Mouse (Mus musculus): ENCODE data around the gene Ms4a15.

The Ms4a15 gene

DNA sequence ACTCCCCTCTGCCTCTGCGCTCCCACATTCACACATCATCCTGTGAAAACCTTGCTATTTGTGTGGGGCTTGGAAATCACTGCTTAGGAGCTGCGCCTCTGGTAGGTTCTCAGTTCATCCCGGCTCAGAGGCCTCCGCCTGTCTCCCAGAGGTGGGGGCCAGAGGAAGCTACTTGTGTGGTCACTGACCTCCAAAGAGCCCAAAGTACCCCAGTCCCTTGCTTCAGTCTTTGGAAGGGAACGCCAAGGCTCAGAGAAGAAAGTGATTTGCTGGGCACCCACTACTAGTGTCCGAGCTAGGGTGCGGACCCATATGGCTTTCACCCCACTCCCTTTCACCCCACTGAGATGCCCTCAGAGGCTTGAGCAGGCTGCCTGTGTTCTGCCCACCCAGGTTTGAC, at the start of gene Ms4a15:
TSS of gene Ms4a15 (minus strand) at position 101 of the 400 bp plus-strand sequence.
- no peak for DNase-seq

DNA sequence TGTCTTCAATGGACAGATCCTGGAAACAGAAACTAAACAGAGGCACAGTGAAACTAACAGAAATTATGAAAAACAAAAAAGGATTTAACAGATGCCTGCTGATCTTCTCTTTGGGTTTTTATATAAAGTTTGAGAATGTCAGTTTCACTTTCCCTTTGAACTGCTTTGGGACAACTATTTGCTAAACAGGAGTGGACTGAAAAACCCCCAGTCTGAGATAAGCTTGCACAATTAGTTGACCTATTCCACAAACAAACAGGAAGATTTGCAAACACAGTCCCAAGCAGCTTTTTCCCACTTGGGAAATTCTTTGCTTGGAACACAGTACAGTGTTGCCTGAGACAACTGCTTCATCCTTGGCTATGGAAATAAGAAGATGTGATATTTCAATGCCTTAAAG, 44.5 kb upstream of the Ms4a15 start:
- DNase-seq = no peak

DNA sequence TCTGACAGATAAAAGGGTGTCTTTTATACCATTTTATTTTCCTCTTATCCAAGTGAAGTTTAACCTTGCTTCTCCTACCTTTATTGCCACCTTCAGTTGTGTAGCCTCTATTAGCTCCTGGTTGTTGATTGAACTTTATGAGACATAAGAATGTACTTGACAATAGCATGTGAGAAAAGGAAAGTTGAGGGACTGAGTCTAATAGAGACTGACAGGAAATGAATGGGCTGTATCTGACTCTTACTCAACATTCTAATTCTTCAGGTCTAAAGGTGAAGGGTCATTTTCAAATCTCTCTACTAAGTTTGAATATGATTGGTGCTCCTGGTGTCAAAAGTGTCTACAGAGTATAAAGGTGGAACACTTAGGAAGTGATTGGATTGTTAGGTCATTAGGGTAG, 29.3 kb upstream of the Ms4a15 start:
- DNase-seq = no peak

DNA sequence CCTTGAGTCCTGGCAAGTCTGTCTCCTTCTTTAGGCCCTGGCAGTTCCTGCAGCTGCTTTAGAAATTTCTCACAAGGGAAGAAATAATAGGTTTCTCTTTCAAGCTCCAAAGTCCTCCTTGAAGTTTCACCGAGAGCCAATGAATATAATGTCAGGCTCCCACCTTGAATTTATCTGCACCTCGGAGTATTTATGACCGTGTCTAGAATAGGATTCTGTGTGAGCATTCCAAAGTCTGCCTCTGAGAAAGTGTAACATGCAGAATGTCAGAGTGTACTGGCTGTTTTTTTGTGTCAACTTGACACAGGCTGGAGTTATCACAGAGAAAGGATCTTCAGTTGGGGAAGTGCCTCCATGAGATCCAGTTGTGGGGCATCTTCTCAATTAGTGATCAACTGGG, 24.8 kb upstream of the Ms4a15 start, which contains the start of gene Ms4a18:
TSS of gene Ms4a18 (minus strand) at position 141 of the 400 bp plus-strand sequence.
- DNase-seq = no peak

DNA sequence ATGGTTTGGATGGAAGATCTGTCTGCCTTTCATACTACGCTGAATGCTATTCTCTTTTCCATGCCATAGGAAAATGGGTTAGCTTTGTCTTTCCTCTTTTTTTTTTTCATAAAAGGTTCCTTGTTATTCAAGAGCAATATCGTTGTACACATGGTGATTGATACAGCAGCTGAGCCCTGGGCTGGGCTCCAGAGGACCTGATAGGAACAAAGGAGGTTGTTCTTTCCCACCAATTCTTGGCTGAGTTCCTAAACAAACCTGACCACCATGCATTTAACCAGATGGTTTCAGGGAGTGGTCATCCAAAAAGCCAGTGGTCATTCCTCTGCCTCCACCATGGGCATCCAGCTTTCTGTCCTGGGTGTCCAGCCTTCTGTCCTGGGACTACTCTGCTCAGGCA, 24.2 kb upstream of the Ms4a15 start:
- no peak for DNase-seq

DNA sequence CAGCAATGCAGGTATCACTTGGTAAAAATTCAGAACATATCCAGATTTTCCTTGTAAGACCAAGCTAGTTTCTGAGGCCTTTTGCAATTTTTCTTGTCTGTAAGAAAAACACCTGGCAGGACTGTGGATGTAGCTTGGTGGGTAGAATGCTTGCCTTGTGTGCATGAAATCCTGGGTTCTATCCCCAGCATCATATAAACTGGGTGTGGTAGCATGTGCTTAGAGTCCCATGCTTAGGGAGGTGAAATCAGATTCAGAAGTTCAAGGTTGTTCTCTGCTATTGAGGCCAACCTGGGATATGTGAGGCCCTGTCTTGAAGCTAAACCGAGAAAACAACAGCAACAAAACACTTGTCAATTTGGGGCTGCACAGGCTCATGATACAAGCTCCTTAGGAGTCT, 22.9 kb upstream of the Ms4a15 start:
- DNase-seq = no peak

DNA sequence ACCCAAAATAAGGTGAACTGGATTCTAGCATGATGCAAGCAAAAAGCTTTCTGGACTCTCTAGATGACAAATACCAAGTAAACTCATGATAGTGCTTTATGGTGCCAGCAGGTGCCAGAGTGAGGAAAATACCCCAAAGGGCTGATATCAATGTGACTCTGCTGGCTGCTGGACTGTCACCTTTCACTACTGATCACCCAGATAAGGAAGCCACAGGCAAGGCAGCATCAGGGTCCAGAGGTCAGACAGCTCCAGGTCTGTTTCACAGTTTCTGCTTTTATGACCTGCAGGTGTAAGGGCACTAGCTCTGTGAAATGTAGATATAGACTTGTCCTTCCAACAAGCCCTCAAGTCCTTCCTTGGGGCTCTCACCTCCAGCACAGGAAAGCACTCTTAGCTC, 22.4 kb upstream of the Ms4a15 start:
- no peak for DNase-seq

DNA sequence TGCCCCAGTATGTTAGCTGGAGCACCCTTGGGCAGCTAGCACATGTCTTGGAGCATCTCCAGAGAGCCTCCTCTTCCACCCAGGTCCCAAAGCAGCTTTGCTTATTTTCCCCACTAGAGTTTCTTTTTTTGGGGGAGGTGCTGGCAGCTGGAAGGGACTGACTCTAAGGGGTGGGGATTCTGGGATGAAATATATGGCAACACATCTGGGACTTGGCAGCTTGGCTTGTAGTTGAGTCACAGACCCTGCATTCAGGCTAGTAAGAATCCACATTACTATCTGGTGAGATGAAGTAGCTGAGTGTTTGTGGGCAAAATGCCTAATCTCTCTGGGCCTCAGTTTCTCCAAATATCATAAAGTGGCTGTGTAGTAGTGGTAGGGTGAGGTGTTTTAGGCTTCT, 1.1 kb downstream of the Ms4a15 start:
- no peak for DNase-seq

DNA sequence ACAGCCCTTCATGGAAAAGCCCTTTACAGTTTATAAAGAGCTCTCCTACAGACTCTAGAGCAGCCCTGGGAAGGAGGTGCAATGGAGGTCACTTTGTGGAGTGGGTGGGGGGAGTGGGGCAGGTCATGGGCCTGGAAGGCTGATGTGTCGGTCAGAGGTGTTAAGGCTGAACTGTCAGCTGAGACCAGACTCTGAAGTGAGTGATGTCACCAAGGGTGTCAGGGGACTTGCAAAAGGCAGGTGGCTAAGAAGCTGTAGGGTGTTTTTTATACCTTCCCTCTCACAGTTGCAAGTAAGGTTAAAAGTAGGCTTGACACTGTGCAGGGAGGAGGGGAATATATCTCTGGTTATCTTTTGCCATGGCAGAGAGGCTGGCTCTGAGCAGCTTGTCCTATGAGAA, 2.3 kb downstream of the Ms4a15 start:
- DNase-seq = no peak

DNA sequence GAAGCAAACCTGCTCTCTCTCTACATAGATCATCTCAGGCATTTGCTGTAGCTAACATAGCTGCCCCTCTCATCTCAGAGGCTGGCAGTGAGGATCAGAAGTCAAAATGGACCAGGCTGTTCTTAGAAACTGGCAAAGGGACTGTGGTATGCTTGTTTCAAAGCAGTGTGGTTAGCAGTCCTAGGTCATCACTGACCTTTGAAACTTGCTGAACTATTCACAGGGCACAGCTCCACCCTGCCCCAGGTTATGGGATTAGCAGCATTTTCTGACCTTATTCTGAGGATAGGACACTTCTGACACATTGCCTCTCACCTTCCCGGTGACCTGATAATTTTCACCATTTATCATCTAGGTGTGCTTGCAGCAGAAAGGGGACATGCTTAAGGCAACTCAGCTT, 4.5 kb downstream of the Ms4a15 start:
- DNase-seq = no peak

DNA sequence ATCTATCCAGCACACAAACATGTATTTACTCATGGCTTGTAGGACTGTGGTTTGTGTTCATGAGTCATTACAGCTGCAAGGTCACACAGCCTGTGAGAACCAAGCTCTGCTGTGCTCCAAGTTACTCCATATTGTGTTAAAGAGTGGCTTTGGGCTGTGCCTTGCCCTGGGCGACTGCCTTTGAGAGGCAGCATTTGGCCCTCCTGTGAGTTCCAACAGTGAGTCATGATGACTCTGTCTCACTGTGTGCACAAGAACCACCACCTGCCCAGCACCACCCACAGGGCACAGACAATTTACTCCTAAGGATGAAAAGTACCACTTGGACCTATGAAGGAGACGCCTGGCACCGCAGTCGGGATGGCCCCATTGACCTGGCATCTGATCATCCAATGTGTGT, 7.2 kb downstream of the Ms4a15 start:
- no peak for DNase-seq

DNA sequence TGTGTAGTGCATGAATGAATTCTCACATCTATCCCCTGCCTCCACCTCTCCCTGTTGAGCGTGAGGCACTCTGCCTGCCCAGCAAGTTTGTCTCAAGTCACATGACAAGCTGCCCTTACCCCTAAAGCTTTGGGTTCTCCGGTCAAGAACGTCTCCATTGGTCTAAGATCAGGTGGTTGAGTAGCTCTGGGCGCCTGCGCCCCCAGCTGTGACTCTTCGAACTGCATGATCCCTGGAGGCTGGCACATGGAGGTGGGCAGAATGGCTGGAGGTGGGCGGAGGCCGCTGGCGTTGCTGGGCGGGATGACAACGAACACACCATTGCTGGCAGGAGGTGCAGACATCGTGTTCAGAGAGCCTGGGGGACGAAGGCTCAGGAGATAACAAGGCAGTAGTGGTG, 8.5 kb downstream of the Ms4a15 start:
- peak in 1 of 2 experiments; percentile 13 for DNase-seq

DNA sequence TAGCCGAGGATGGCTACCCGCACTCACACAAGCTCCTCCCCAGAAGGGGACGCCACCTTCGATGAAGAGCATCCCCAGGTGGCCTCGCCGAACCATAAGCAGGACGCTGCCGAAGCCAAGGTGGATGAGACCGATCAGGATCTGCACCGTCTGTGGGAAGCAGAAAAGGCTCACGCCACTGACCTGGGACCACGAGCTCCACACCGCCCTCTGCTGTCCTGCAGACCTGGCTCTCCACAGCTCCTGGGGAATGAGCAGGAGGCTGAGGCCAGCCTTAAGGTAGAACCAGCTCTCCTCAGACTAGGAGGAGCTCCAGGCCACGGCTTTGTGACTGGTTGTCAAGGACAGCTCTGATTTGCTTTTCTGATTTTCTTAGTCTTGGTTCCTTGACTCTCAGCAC, 9.9 kb downstream of the Ms4a15 start:
- peak; percentile 62 to 77 for DNase-seq

DNA sequence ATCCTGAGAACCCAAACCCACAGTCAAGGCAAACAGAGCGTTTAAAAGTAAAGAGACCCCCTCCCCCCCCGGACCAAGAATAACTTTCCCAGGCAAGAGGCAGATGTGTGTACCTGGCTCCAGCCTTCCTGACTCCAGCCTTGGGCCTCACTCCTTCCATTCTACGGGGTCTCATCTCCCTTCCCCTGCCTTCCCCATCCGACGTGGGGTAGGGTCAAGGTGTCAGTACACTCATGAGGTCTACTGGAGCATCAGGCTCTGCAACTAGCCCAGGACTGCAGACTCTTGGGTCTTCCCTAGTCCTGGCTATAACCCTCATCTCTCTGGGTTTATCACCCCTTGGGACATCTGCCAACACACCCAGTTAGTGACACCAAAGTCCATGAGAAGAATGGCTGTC, 12.8 kb downstream of the Ms4a15 start:
- peak in 1 of 2 experiments; percentile 16 for DNase-seq

DNA sequence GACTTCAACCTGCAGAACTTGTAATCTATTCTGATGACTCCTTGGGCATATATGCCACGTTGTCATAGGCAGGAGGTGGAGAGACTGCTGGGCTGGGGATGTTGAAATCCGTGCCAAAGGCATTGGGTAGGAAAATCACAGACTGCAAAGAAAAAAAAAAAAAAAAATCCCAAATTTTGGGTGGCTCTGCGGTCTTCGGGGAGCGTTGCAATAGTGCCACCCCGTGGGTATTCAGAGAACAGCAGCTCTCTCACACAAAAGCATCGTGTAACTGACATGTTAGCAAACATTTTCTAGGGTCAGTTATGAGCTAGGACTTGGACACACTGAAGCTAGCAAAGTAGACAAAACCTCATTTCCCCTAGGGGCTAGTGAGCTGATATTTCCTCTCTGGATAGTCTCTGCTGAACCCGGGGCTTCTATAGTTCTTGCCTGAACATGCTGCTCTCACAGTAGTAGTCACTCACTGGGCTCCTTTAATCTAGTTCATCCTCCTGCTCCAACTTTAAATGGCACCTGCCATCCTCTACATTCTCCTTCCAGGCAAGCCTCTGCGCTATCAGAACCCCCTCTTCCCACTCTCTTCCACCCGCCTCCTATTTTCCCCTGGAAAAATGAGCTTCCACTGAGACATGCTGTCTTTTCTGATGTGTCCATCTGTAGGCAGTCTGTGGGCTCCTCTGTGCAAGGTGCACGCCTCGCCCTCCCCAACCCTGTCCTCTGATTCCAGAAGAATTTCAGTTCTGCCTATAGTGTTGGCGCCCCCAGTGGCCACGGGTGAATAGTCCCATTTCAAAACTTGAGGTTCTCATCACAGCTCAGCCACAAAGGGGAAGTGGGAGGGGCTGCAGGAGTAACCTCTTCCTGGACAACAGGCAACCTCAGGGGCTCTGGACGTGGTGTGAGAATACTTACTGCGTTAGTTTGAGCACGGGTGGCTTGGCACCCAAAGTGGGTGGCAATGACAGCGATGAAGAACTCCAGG, 13.6 kb downstream of the Ms4a15 start:
- peak; percentile 83 to 92 for DNase-seq

DNA sequence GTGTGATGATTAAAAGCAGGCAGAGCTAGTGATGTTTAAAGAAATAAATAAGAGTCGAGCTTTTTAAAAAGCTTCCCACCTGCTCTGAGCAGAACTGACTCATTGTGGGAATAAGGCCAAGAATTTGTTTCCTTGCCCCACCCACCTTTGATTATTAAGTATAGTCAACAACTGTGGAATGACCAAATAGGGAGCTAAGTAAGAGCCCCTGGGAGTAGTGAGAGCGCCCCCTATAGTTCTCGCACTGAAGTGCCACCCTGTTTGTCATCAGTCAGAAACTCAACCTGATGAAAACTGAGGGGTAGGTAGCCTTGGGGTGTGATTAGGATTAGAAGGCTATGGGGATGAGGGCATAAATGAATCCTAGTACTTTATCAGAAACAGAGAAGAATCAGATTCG, 16.7 kb downstream of the Ms4a15 start:
- DNase-seq = no peak

DNA sequence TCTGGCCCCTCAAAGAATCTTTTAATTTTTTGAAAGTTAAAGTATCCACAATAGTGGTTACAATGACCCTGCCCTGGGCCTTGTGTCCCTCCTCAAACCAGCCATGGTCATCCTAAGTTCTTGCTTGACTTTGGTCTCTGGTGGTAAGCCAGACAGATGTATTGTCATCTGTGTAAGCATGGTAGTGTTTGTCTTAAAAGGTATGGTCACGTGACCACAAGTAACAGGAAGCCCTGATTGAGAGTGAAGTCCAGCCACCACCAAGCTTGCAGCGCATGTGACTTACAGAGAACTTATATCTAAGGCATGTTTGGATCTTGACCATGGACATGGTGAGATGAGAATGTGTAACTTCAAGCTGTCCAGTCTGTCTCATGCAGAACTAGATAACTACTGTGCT, 17.9 kb downstream of the Ms4a15 start:
- no peak for DNase-seq

DNA sequence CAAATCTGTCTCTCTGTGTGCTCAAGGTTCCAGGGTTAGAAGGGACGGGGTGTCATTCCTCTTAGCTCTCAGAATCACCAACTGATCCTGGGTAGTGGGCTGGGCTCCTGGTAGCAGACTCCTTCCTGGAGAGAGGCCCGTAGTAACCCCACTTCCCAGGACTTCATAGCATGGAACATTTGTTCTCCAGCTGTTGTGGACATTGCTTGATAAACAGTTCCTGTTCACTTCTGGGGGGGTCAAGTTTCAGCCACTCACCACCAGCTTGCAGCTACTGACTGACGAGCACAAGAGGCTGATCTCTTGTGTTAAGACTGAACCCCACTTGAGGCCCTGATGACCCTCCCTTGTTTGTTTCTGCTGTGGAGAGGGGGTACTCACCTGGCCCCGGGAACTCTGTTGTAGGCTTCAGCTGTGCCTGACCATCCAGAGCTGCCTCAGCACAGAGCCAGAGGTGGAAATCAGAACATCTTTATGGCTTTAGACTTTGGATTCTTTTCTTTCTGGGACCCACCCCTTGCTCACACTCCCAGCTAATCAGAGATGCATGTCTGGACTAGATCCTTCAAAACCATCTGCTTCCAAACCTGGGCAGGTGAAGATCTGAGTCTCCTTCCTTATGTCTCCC, 18.7 kb downstream of the Ms4a15 start, which contains the start of gene Ms4a10:
TSS of gene Ms4a10 (minus strand) at position 433 of the 628 bp plus-strand sequence.
- DNase-seq = no peak

DNA sequence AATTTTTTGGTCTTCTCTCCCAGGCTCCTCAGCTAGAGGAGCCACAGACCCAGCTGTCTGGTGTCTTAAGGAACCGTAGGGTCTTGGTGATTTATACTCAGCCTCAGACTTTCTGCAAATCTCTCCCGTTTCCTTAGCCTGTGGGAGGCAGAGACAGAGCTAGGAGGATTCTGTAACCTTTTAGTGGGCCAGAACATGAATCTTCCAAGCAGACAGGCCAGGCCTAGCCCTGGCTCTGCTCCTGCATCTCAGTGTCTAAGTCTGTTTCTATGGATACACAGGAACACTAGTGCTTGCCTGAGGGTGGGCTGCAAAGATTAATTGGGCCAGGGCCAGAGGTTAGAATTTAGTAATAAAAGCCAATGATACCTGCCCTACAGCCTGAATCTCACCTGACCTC, 19.9 kb downstream of the Ms4a15 start:
- DNase-seq = no peak

DNA sequence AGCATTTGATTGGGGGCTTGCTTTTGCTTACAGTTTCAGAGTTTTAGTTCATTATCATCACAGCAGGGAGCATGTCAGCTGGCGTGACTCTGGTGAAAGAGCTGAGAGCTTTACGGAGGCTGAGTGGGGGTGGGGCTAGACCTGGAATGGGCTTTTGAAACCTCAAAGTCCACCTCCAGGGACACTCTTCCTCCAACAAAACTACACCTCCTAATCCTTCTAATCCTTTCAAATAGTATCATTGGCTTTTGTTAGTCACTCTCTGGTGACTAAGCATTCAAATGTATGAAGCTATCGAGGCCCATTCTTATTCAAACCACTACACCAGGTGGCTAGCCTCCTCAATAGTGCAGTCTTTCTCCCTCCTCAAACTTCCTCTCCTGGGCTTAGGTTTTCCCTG, 20.4 kb downstream of the Ms4a15 start:
- no peak for DNase-seq

DNA sequence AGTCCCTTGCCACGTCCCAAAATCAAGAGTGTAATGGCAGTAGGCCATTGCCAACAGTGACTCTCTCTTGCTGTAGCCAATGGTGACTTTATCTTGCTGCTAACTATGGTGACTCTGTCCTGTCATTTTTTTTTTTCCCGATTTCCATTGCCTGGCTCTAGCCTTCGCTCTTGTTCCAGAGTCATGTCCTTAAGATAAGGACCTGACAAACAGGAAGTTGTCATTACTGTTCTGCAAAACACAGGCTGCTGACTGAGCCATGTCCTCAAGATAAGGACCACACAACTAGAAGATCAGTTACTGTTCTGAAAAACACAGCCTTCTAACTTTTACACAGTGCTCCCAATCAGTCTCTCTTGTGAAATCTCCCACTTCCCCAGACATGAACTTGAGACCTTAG, 22.6 kb downstream of the Ms4a15 start:
- no peak for DNase-seq

DNA sequence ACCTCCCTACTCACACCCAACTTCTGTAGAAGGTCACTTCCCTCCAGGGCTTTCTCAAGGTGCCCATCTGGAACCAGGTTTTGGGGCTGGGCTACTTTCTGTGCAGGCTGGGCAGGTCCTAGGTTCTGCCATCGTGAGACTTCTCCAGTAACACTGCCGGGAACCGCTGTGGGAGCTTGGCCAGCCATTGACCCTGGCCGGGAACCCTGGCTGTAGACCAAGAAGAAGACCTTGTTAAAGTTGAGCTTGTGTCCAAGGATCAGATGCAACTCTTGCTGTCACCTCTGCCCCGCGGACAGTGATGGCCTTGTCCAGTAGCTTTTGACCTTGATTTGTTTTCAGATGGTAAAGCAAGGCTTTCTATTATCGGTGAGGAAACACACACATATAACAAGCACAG, 24.5 kb downstream of the Ms4a15 start:
- DNase-seq = no peak

DNA sequence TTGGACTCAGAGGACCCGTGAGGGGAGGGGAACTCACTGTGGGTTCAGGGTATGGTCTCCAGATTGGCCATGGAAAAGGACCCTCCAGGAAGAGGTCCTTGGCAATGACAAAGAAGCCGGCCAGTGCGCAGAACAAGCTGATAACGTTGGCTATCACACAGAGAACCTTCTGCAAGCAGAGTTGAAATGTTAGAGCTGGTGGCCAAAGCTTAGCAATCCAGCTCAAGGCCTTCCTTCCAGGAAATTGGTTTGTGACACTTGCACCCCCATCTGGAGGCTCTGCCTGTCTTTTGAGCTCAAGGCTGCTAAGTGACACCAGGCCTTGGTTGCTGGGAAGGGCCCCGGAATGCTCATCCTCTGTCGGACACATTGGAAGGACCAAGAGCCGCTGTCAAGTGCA, 27.3 kb downstream of the Ms4a15 start:
- no peak for DNase-seq

DNA sequence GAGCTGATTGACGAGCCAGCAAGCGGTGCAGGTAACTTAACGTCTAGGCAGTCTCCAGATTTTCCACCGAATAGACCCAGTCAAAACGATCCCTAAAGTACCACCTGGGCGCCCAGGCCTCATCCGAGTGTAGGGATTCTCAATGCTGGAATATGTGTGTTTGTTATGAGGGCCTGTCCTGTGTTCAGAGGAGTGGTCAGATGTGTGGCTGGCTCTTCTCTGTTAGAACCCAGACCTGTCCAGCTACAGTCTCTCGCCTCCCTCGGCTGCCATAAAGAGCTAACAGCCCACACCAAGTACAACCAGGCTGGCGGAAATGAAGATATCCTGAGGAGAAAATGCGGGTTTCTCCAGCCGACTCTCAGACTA, 33.1 kb downstream of the Ms4a15 start:
- no peak for DNase-seq
